Mouse (Mus musculus) forebrain, embryonic 16.5 days (tissue): Measurements from ENCODE around the gene Lkaaear1. TPM values are rescaled to one million over a fixed set of nuclear protein-coding genes. Genes with fewer than 3 reads are reported as not detected.

ENCODE experiments used
- ATAC-seq: fragments of 200-750 bp; cut with Nextera tagmentation; 2 replicates; pipeline ENCODE4 v1.8.0; 2017; ENCODE audit warnings: mild to moderate bottlenecking, moderate library complexity
- H3K27ac ChIP-seq: fragments of 300-500 bp; sonication (generic); 2 replicates; pipeline ENCODE4 v1.5.1; 2014; ENCODE audit warnings: low read length, control low read depth
- H3K27me3 ChIP-seq: fragments of 300-500 bp; sonication (generic); replicated peaks from 2 replicates; pipeline ENCODE4 v1.6.1; 2014; ENCODE audit warnings: low read length; ENCODE audit not compliant: control insufficient read depth, insufficient read depth
- H3K36me3 ChIP-seq: fragments of 300-500 bp; sonication (generic); 2 replicates; pipeline ENCODE4 v1.6.1; 2014; ENCODE audit not compliant: control insufficient read depth, insufficient read depth
- H3K4me1 ChIP-seq: fragments of 300-500 bp; sonication (generic); replicated peaks from 2 replicates; pipeline ENCODE4 v1.6.1; 2014; ENCODE audit warnings: low read length; ENCODE audit not compliant: control insufficient read depth, insufficient read depth
- H3K4me2 ChIP-seq: fragments of 300-500 bp; sonication (generic); 2 replicates; pipeline ENCODE4 v1.6.1; 2014; ENCODE audit warnings: mild to moderate bottlenecking, low read length, control low read depth
- H3K4me3 ChIP-seq: fragments of 300-500 bp; sonication (generic); replicated peaks from 2 replicates; pipeline ENCODE4 v1.5.1; 2014; ENCODE audit warnings: mild to moderate bottlenecking, low read length, control low read depth
- H3K9ac ChIP-seq: fragments of 300-500 bp; sonication (generic); replicated peaks from 2 replicates; pipeline ENCODE4 v1.6.1; 2014; ENCODE audit warnings: low read depth, low read length, control low read depth
- H3K9me3 ChIP-seq: fragments of 300-500 bp; sonication (generic); 2 replicates; pipeline ENCODE4 v1.6.1; 2016; ENCODE audit warnings: low read length; ENCODE audit not compliant: control insufficient read depth
- WGBS: fragments of 180-500 bp; shearing (Covaris S2); extraction: QIAGEN DNeasy Blood & Tissue Kit; methylation state at CpG from one replicate; pipeline ENCODE4 v1.1.7; 2014; 5-methylcytosine and 5-hydroxymethylcytosine counted together
- polyA plus RNA-seq: library from polyadenylated mRNA; unstranded; fragments of >200 nt; fragmentation: Nextera tagmentation; extraction: Ambion mirVana; gene quantifications from 2 replicates; pipeline ENCODE4 v1.2.1, GENCODE M21; 2015

Lkaaear1 gene
- polyA plus RNA-seq, 1 experiment from 2014 or later: not detected

- H3K4me2 ChIP-seq: no peak overlapping the region
- peaks cover 47% of the 10 kb centered on the region for H3K36me3 ChIP-seq
- no peak for ATAC-seq
- H3K9ac ChIP-seq: no peak overlapping the region
- no peaks in the 10 kb centered on the region for H3K27me3 ChIP-seq
- no peaks in the 10 kb centered on the region for H3K9me3 ChIP-seq
- no peak overlapping the region for H3K27ac ChIP-seq
- no peaks in the 10 kb centered on the region for H3K4me1 ChIP-seq
- no peak overlapping the region for H3K4me3 ChIP-seq
Observed at GRCm38 (mm10) chr2:181653065-181653464, 45.2 kb downstream of the Lkaaear1 start.

GRCm38 (mm10) chr2:181648926-181649325 lies 49.3 kb downstream of the Lkaaear1 start:
- WGBS: 85% methylated on average over 10 of the region's 10 CpGs
- H3K9me3 ChIP-seq: no peaks in the 10 kb centered on the region
- peaks cover 46% of the 10 kb centered on the region for H3K36me3 ChIP-seq
- no peaks in the 10 kb centered on the region for H3K4me1 ChIP-seq
- no peak overlapping the region for H3K4me2 ChIP-seq
- H3K9ac ChIP-seq: no peak overlapping the region
- H3K27me3 ChIP-seq: no peaks in the 10 kb centered on the region
- ATAC-seq: no peak
- no peak overlapping the region for H3K4me3 ChIP-seq
- H3K27ac ChIP-seq: no peak overlapping the region

Other genes with a start within 250 kb of the Lkaaear1 start
- gene Zbtb46, start 239.0 kb downstream of the Lkaaear1 start, polyA plus RNA-seq: 9.5 and 11.9 TPM in 2 replicates
- not detected in 2 replicates for gene Abhd16b, start 205.2 kb downstream of the Lkaaear1 start, polyA plus RNA-seq
- 135 and 139 TPM in 2 replicates for gene Tpd52l2, start 201.3 kb downstream of the Lkaaear1 start, polyA plus RNA-seq
- 221 and 239 TPM in 2 replicates for gene Dnajc5, start 178.0 kb downstream of the Lkaaear1 start, polyA plus RNA-seq
- 58.5 and 69.8 TPM in 2 replicates for gene Uckl1, start 113.5 kb downstream of the Lkaaear1 start, polyA plus RNA-seq
- 74.5 and 80.1 TPM in 2 replicates for gene Prpf6, start 106.6 kb downstream of the Lkaaear1 start, polyA plus RNA-seq
- 60.6 and 79.8 TPM in 2 replicates for gene Zfp512b, start 105.6 kb downstream of the Lkaaear1 start, polyA plus RNA-seq
- 99.8 and 128 TPM in 2 replicates for gene Samd10, start 99.2 kb downstream of the Lkaaear1 start, polyA plus RNA-seq
- 0.49 TPM in 1 of 2 replicates, not detected in the other for gene Gm29797, start 41.4 kb downstream of the Lkaaear1 start, polyA plus RNA-seq
- gene Sox18, start 26.8 kb downstream of the Lkaaear1 start, polyA plus RNA-seq: 13.8 and 15.3 TPM in 2 replicates
- gene Tcea2, start 18.1 kb downstream of the Lkaaear1 start, polyA plus RNA-seq: 58.3 and 60.5 TPM in 2 replicates
- gene Rgs19, start 4.5 kb downstream of the Lkaaear1 start, polyA plus RNA-seq: 61.2 and 63.3 TPM in 2 replicates
- gene Oprl1, start 16.6 kb upstream of the Lkaaear1 start, polyA plus RNA-seq: 46.8 and 64.1 TPM in 2 replicates
- 24.1 and 24.2 TPM in 2 replicates for gene Myt1, start 64.9 kb upstream of the Lkaaear1 start, polyA plus RNA-seq
- 48.4 and 57.0 TPM in 2 replicates for gene Pcmtd2, start 139.4 kb upstream of the Lkaaear1 start, polyA plus RNA-seq
- 105 and 112 TPM in 2 replicates for gene Polr3k, start 165.9 kb upstream of the Lkaaear1 start, polyA plus RNA-seq